Mouse (Mus musculus): ENCODE data around the gene Abhd6.

The Abhd6 gene

GRCm38 (mm10) chr14:8002432-8003092 lies at the start of gene Abhd6:
Abhd6 (plus strand) TSS chr14:8002902.
- peak; percentile 81 for DNase-seq (ENCODE audit: low spot score)

GRCm38 (mm10) chr14:7954071-7954471 lies 48.6 kb upstream of the Abhd6 start:
- DNase-seq (ENCODE audit: low spot score): no peak

GRCm38 (mm10) chr14:7956427-7956826 lies 46.3 kb upstream of the Abhd6 start:
- DNase-seq (ENCODE audit: low spot score): no peak

GRCm38 (mm10) chr14:7957049-7957448 lies 45.7 kb upstream of the Abhd6 start, which contains the start of gene Gm45521:
Gm45521 (plus strand) TSS chr14:7957288.
- DNase-seq (ENCODE audit: low spot score): no peak

- no peak for DNase-seq (ENCODE audit: low spot score)
These were observed 42.1 kb upstream of the Abhd6 start for GRCm38 (mm10) chr14:7960616-7961015.

GRCm38 (mm10) chr14:7961714-7962113 lies 41.0 kb upstream of the Abhd6 start:
- DNase-seq (ENCODE audit: low spot score): no peak

GRCm38 (mm10) chr14:7962626-7963025 lies 40.1 kb upstream of the Abhd6 start:
- DNase-seq (ENCODE audit: low spot score): no peak

- DNase-seq (ENCODE audit: low spot score): no peak
These were observed 39.5 kb upstream of the Abhd6 start for GRCm38 (mm10) chr14:7963160-7963559.

GRCm38 (mm10) chr14:7964219-7964889 lies 38.3 kb upstream of the Abhd6 start:
- peak; percentile 70 for DNase-seq (ENCODE audit: low spot score)

GRCm38 (mm10) chr14:7971889-7972493 lies 30.7 kb upstream of the Abhd6 start:
- DNase-seq (ENCODE audit: low spot score): no peak

- no peak for DNase-seq (ENCODE audit: low spot score)
These were observed 28.1 kb upstream of the Abhd6 start for GRCm38 (mm10) chr14:7974643-7975042.

GRCm38 (mm10) chr14:7975177-7975576 lies 27.5 kb upstream of the Abhd6 start:
- DNase-seq (ENCODE audit: low spot score): no peak

- DNase-seq (ENCODE audit: low spot score): no peak
These were observed 25.2 kb upstream of the Abhd6 start for GRCm38 (mm10) chr14:7977471-7977870.

GRCm38 (mm10) chr14:7978183-7978582 lies 24.5 kb upstream of the Abhd6 start:
- DNase-seq (ENCODE audit: low spot score): no peak

- DNase-seq (ENCODE audit: low spot score): no peak
These were observed 21.5 kb upstream of the Abhd6 start for GRCm38 (mm10) chr14:7981226-7981625.

GRCm38 (mm10) chr14:7986913-7987312 lies 15.8 kb upstream of the Abhd6 start:
- no peak for DNase-seq (ENCODE audit: low spot score)

- no peak for DNase-seq (ENCODE audit: low spot score)
These were observed 13.3 kb upstream of the Abhd6 start for GRCm38 (mm10) chr14:7989371-7989770.

GRCm38 (mm10) chr14:7989961-7990360 lies 12.7 kb upstream of the Abhd6 start:
- no peak for DNase-seq (ENCODE audit: low spot score)

- DNase-seq (ENCODE audit: low spot score): no peak
These were observed 11.5 kb upstream of the Abhd6 start for GRCm38 (mm10) chr14:7991108-7991776.

GRCm38 (mm10) chr14:7992158-7992557 lies 10.5 kb upstream of the Abhd6 start:
- no peak for DNase-seq (ENCODE audit: low spot score)

- no peak for DNase-seq (ENCODE audit: low spot score)
These were observed 8.4 kb upstream of the Abhd6 start, which contains the start of gene Dnase1l3 for GRCm38 (mm10) chr14:7994271-7994767. Dnase1l3 (minus strand) TSS chr14:7994573.

- peak; percentile 88 for DNase-seq (ENCODE audit: low spot score)
These were observed 5.4 kb upstream of the Abhd6 start for GRCm38 (mm10) chr14:7997255-7997696.

All from left cerebral cortex, adult 11 months (tissue).